Mouse (Mus musculus): ENCODE results near the gene Foxl2. TPM values are rescaled to one million over a fixed set of nuclear protein-coding genes. Genes with fewer than 3 reads are reported as not detected.

The Foxl2 gene
- polyA plus RNA-seq, 1 experiment from 2014 or later, result 1.0 TPM

DNA sequence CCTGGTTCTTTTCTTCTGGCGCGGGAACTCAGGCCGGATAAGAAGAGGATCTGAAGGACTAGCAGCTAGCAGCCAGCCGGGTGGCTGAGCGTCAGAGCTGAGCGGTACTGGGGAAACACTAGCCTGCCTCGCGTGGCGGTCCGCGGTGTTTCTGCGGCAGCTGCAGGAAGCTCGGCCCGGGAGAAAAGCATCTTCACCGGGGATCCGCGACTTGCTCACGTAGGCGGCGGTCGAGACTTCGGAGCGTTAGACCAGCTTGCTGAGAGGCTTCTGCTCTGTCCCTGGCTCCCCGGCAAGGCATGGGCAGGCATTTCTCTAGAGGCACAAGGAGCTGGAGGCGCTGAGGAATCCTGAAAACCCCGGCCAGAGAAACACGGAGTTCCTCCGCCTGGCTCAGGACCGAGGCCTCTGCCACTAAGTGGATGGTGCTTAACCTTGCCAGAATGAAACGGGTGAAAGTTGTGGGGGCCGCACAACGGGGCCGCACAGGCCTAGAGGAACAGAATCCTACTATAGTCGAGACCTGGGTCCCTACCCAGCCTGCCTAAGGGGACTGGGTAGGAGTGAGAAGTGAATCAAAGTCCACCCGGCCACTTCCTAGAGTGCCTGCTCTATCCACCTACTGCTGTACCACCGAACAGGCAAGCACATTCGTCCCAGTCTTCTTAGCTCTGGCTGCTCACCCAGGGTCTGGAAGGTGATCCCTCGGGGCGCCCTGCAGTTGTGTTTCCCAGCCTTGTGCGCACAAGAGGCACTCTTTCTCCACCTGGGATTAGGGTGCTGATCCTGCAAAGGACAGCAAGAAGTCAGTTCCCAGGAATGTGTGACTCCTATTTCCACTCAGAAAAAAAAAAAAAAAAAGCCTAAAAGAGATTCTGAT, 2.7 kb upstream of the Foxl2 start:
- ATAC-seq (ENCODE audit: low read depth) (no peak), DNase-seq (ENCODE audit: low spot score) (peak; percentile 58)
- Histone ChIP-seq H3K27me3 (replicated peaks; ENCODE audit: control insufficient read depth, insufficient read depth, low read length) (peaks cover 77% of the 10 kb centered on the region), H3K4me2 (ENCODE audit: low read depth, low read length) (peak overlapping the region; percentile 87), H3K9me3 (ENCODE audit: control insufficient read depth, low read length) (no peaks in the 10 kb centered on the region), H3K27ac (replicated peaks; ENCODE audit: low read depth, low read length) (no peak overlapping the region), H3K4me1 (ENCODE audit: control insufficient read depth, insufficient read depth, low read length) (peaks cover 11% of the 10 kb centered on the region; the same call in 1 of the 2 replicates), H3K9ac (ENCODE audit: low read depth, low read length) (peak overlapping the region; percentile 43), H3K36me3 (ENCODE audit: control insufficient read depth, insufficient read depth, low read length) (no peaks in the 10 kb centered on the region), H3K4me3 (ENCODE audit: low read depth, low read length) (peak overlapping the region; percentile 31)
- WGBS, result 3% methylated on average over 36 of the region's 40 CpGs

GRCm38 (mm10) chr9:98953291-98953690, 1.8 kb upstream of the Foxl2 start:
- H3K9ac ChIP-seq (ENCODE audit: low read depth, low read length), result no peak overlapping the region
- H3K4me1 ChIP-seq (ENCODE audit: control insufficient read depth, insufficient read depth, low read length), result peaks cover 11% of the 10 kb centered on the region; the same call in 1 of the 2 replicates
- H3K9me3 ChIP-seq (ENCODE audit: control insufficient read depth, low read length), result no peaks in the 10 kb centered on the region
- H3K27me3 ChIP-seq (replicated peaks; ENCODE audit: control insufficient read depth, insufficient read depth, low read length), result peaks cover 86% of the 10 kb centered on the region
- peak overlapping the region; percentile 87 for H3K4me2 ChIP-seq (ENCODE audit: low read depth, low read length)
- WGBS, result 13% methylated on average over 4 of the region's 4 CpGs
- peak overlapping the region; percentile 10 for H3K4me3 ChIP-seq (ENCODE audit: low read depth, low read length)
- DNase-seq (ENCODE audit: low spot score) (no peak), ATAC-seq (ENCODE audit: low read depth) (no peak)
- no peaks in the 10 kb centered on the region for H3K36me3 ChIP-seq (ENCODE audit: control insufficient read depth, insufficient read depth, low read length)
- H3K27ac ChIP-seq (replicated peaks; ENCODE audit: low read depth, low read length), result no peak overlapping the region

DNA sequence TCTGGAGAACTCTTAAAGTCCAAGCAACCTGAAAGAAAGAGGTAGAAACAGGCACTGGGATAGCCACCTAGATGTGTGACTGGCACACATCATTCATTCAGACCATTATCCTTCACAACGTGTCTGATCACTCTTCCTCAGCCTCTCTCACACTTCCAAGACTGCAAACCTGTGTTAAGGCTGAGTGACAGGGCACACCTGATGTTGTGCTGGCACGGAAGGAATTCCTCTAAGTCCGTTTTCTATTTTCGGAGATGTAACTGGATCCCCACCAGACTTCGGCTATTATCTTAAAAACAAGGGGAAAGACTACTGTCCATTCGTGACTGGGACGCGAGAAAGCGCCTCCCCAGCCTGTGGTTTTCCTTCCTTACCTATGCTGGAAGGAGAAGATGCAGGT, 1.3 kb upstream of the Foxl2 start:
- DNase-seq (ENCODE audit: low spot score) (no peak), ATAC-seq (ENCODE audit: low read depth) (no peak)
- peak overlapping the region; percentile 87 for H3K4me2 ChIP-seq (ENCODE audit: low read depth, low read length)

DNA sequence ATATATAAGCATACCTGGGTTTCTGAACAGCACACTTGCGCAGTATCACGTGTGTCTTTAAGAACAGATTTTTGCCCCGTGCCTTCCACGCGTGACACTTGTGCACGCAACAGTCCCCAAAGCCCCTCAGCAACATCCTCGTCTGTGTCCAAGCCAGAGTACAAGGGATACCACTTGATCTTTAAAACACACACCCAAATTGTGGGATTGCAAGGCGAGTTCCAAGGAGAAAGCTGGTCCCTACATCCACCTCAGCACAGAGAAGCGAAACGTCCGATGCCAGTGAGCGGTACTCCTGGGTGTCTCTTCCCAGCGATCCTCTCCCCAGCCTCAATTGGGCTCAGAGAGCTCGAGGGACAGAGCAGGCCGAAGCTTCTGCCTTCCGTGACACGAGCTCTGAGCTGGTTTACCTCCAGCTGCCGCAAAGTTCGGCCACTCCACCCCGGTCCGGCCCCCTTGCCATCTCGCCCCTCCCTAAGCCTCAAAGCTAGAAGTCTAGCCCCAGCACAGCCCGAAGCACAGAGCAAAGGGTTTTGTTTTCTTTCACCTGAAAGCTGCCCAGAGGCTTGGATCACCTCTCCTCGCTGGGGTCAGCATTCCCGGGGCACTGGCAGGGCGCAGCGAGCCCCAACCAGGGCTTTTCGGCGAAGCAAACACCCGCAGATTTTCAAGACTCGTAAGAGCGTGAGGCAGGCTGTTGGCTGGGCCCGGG, 541 bp upstream of the Foxl2 start:
- 2% methylated on average over 31 of the region's 33 CpGs for WGBS
- Histone ChIP-seq H3K4me3 (ENCODE audit: low read depth, low read length) (peak overlapping the region; percentile 54), H3K4me2 (ENCODE audit: low read depth, low read length) (peak overlapping the region; percentile 87), H3K9ac (ENCODE audit: low read depth, low read length) (peak overlapping the region; percentile 70), H3K27me3 (replicated peaks; ENCODE audit: control insufficient read depth, insufficient read depth, low read length) (peaks cover 97% of the 10 kb centered on the region), H3K27ac (replicated peaks; ENCODE audit: low read depth, low read length) (peak overlapping the region; percentile 80), H3K36me3 (ENCODE audit: control insufficient read depth, insufficient read depth, low read length) (no peaks in the 10 kb centered on the region), H3K4me1 (ENCODE audit: control insufficient read depth, insufficient read depth, low read length) (peaks cover 11% of the 10 kb centered on the region; the same call in 1 of the 2 replicates), H3K9me3 (ENCODE audit: control insufficient read depth, low read length) (no peaks in the 10 kb centered on the region)
- DNase-seq (ENCODE audit: low spot score), result no peak
- ATAC-seq (ENCODE audit: low read depth), result no peak

More for the DNA sequence above, 1.3 kb upstream of the Foxl2 start:
- Histone ChIP-seq H3K27ac (replicated peaks; ENCODE audit: low read depth, low read length) (no peak overlapping the region), H3K9me3 (ENCODE audit: control insufficient read depth, low read length) (no peaks in the 10 kb centered on the region), H3K4me1 (ENCODE audit: control insufficient read depth, insufficient read depth, low read length) (peaks cover 11% of the 10 kb centered on the region; the same call in 1 of the 2 replicates), H3K27me3 (replicated peaks; ENCODE audit: control insufficient read depth, insufficient read depth, low read length) (peaks cover 91% of the 10 kb centered on the region), H3K36me3 (ENCODE audit: control insufficient read depth, insufficient read depth, low read length) (no peaks in the 10 kb centered on the region), H3K4me3 (ENCODE audit: low read depth, low read length) (peak overlapping the region; percentile 54), H3K9ac (ENCODE audit: low read depth, low read length) (peak overlapping the region; percentile 70; the same call in 1 of the 2 replicates)
- WGBS, result 1% methylated on average over 9 of the region's 9 CpGs

- Histone ChIP-seq H3K9me3 (ENCODE audit: control insufficient read depth, low read length) (no peaks in the 10 kb centered on the region), H3K4me3 (ENCODE audit: low read depth, low read length) (peak overlapping the region; percentile 54), H3K4me1 (ENCODE audit: control insufficient read depth, insufficient read depth, low read length) (peaks cover 11% of the 10 kb centered on the region; the same call in 1 of the 2 replicates), H3K4me2 (ENCODE audit: low read depth, low read length) (peak overlapping the region; percentile 87), H3K27me3 (replicated peaks; ENCODE audit: control insufficient read depth, insufficient read depth, low read length) (peaks cover 100% of the 10 kb centered on the region), H3K27ac (replicated peaks; ENCODE audit: low read depth, low read length) (peak overlapping the region; percentile 80), H3K36me3 (ENCODE audit: control insufficient read depth, insufficient read depth, low read length) (no peaks in the 10 kb centered on the region), H3K9ac (ENCODE audit: low read depth, low read length) (peak overlapping the region; percentile 70)
- peak; percentile 1; the same call in 1 of the 2 replicates for ATAC-seq (ENCODE audit: low read depth)
- no peak for DNase-seq (ENCODE audit: low spot score)
- 1% methylated on average over 42 of the region's 60 CpGs for WGBS
Observed at GRCm38 (mm10) chr9:98955716-98956224, 682 bp downstream of the Foxl2 start.

DNA sequence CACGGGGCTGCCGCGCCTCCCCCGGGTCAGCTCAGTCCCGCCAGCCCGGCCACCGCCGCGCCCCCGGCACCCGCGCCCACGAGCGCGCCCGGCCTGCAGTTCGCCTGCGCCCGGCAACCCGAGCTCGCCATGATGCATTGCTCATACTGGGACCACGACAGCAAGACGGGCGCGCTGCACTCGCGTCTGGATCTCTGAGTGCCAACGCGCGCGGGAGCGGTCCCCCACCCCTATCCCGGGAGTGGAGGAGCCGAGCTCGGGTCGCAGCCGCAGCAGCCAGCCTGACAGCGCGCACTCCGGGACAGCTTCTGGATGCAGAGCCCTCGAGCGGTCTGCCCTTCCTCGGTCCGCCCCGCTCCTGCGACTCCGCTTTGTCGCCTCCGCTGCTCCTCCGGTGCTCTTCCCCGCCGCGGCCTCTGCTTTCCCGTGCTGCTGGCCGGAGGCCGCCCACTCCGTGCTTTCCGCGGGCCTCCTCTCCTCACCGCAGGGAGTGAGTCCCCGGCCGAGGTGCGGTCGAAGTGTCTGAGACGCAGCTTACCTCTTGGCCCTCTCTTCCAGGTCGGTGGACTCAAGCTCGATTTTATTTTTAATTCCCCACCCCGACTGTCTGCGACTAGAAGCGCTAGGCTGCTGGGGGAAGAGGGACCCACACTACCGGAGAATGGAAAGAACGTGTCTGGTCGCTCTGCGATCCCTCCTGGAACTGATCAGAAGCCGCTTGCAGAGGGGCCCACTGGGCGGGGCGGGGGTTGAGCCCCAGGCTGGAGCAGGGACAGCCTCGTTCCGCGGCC, 1.7 kb downstream of the Foxl2 start:
- peak overlapping the region; percentile 54 for H3K4me3 ChIP-seq (ENCODE audit: low read depth, low read length)
- H3K9me3 ChIP-seq (ENCODE audit: control insufficient read depth, low read length), result no peaks in the 10 kb centered on the region
- peaks cover 100% of the 10 kb centered on the region for H3K27me3 ChIP-seq (replicated peaks; ENCODE audit: control insufficient read depth, insufficient read depth, low read length)
- peak overlapping the region; percentile 80 for H3K27ac ChIP-seq (replicated peaks; ENCODE audit: low read depth, low read length)
- no peaks in the 10 kb centered on the region for H3K36me3 ChIP-seq (ENCODE audit: control insufficient read depth, insufficient read depth, low read length)
- H3K4me1 ChIP-seq (ENCODE audit: control insufficient read depth, insufficient read depth, low read length), result peaks cover 11% of the 10 kb centered on the region; the same call in 1 of the 2 replicates
- H3K4me2 ChIP-seq (ENCODE audit: low read depth, low read length), result peak overlapping the region; percentile 87
- DNase-seq (ENCODE audit: low spot score) (peak; percentile 62), ATAC-seq (ENCODE audit: low read depth) (peak; percentile 16; the same call in 1 of the 2 replicates)
- under 1% methylated on average over 51 of the region's 80 CpGs for WGBS
- H3K9ac ChIP-seq (ENCODE audit: low read depth, low read length), result peak overlapping the region; percentile 70

- H3K9ac ChIP-seq (ENCODE audit: low read depth, low read length), result peak overlapping the region; percentile 70
- H3K9me3 ChIP-seq (ENCODE audit: control insufficient read depth, low read length), result no peaks in the 10 kb centered on the region
- H3K4me2 ChIP-seq (ENCODE audit: low read depth, low read length), result peak overlapping the region; percentile 87
- peak overlapping the region; percentile 54 for H3K4me3 ChIP-seq (ENCODE audit: low read depth, low read length)
- WGBS, result 3% methylated on average over 23 of the region's 23 CpGs
- no peaks in the 10 kb centered on the region for H3K36me3 ChIP-seq (ENCODE audit: control insufficient read depth, insufficient read depth, low read length)
- DNase-seq (ENCODE audit: low spot score), result no peak
- H3K27ac ChIP-seq (replicated peaks; ENCODE audit: low read depth, low read length), result no peak overlapping the region
- no peak for ATAC-seq (ENCODE audit: low read depth)
- peaks cover 11% of the 10 kb centered on the region; the same call in 1 of the 2 replicates for H3K4me1 ChIP-seq (ENCODE audit: control insufficient read depth, insufficient read depth, low read length)
- H3K27me3 ChIP-seq (replicated peaks; ENCODE audit: control insufficient read depth, insufficient read depth, low read length), result peaks cover 100% of the 10 kb centered on the region
Observed at GRCm38 (mm10) chr9:98957751-98958351, 2.8 kb downstream of the Foxl2 start.
